Mouse (Mus musculus) frontal cortex, postnatal 10 days (tissue): ENCODE measurements around the gene Pls3.
"Not testable (repeated sequence)": the region's sequence is repeated elsewhere in the genome, so short reads cannot be mapped to it uniquely, and the experiment has no call there.

Source experiments
- DNase-seq, 2 experiments: peaks; one replicate each; pipeline ENCODE4 v3.0.0; 2022; ENCODE audit warnings: low spot score in 2 of 2, mixed read lengths in 1 of 2

Pls3 gene

GRCm38 (mm10) chrX:75777461-75777860, 97.5 kb downstream of the Pls3 start:
- DNase-seq = no peak

- no peak for DNase-seq
Observed at GRCm38 (mm10) chrX:75764794-75765328, 110.1 kb downstream of the Pls3 start.

GRCm38 (mm10) chrX:75764135-75764793, 110.7 kb downstream of the Pls3 start:
- DNase-seq = peak; percentile 18 to 57

- not testable (repeated sequence) for DNase-seq
Observed at GRCm38 (mm10) chrX:75759461-75759860, 115.5 kb downstream of the Pls3 start.

- peak in 1 of 2 experiments; percentile 78 for DNase-seq
Observed at GRCm38 (mm10) chrX:75759036-75759435, 115.9 kb downstream of the Pls3 start.

- DNase-seq = peak in 1 of 2 experiments; percentile 86
Observed at GRCm38 (mm10) chrX:75757966-75758365, 117.0 kb downstream of the Pls3 start.

GRCm38 (mm10) chrX:75754531-75754930, 120.5 kb downstream of the Pls3 start:
- DNase-seq = peak in 1 of 2 experiments; percentile 29

- DNase-seq = peak in 1 of 2 experiments; percentile 48
Observed at GRCm38 (mm10) chrX:75750126-75750725, 124.8 kb downstream of the Pls3 start.

- peak in 1 of 2 experiments; percentile 76 for DNase-seq
Observed at GRCm38 (mm10) chrX:75749312-75749711, 125.7 kb downstream of the Pls3 start.

- DNase-seq = peak in 1 of 2 experiments; percentile 83
Observed at GRCm38 (mm10) chrX:75744466-75744865, 130.5 kb downstream of the Pls3 start.

- DNase-seq = not testable (repeated sequence)
Observed at GRCm38 (mm10) chrX:75739464-75739863, 135.5 kb downstream of the Pls3 start.
